Mouse (Mus musculus): Measurements from ENCODE around the gene Epb42. TPM values are rescaled to one million over a fixed set of nuclear protein-coding genes. Genes with fewer than 3 reads are reported as not detected.
"Not testable (repeated sequence)": the region's sequence is repeated elsewhere in the genome, so short reads cannot be mapped to it uniquely, and the experiment has no call there.

Gene Epb42
- total RNA-seq (2021) = under 1 TPM; 0.52 to 0.57 TPM
- long read RNA-seq, experiment 1, full-length matches to known transcripts = 1 of 1 reads
- long read RNA-seq, experiment 1, partial matches to known transcripts = 0 of 1 reads
- long read RNA-seq, experiment 1, other reads (novel, unspliced or antisense) = 0 of 1 reads
- long read RNA-seq, experiment 2, full-length matches to known transcripts = 2 of 4 reads
- long read RNA-seq, experiment 2, partial matches to known transcripts = 1 of 4 reads
- long read RNA-seq, experiment 2, other reads (novel, unspliced or antisense) = 1 of 4 reads

- no peak for DNase-seq (ENCODE audit: low spot score in 2 of 2)
Measured at GRCm38 (mm10) chr2:121036733-121037341, at the start of gene Epb42. Epb42 (minus strand) TSS chr2:121037072.

DNA sequence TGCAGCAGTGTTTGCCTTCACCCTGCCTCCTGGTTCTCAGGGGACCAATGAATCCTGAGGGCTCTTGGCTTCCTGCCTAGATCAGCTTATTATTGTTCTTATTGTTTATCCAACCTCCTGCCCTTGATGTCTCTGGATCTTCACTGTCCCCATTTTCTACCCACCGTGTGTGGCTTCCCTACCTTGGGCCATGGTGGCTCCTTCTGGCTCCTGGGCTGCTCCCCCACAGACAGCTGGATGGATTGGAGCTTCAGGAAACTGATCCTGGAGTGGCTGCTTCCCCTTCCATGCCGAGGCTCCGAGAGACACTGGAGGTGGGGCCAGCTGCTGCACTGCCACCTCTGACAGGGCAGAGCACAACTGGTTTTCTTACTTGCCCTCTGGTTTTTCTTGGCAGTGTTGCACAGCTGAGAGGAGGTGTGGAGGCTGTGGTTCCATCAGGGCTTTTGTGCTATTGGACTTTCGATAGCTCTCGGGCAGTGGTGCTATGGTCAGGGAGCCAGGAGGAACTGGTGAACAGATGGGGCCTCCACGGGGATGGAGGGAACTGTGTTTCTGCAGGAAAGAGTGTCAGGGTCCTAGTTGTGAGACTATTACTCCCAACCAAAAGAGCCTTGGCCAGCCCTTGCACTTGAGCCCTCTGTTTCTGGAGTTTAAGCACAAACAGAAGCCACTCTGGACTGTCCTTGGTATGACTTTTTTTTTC lies 48.8 kb upstream of the Epb42 start, which contains the start of gene Tgm5:
Tgm5 (minus strand) TSS at position 362 of the 706 bp plus-strand sequence.
- DNase-seq (ENCODE audit: low spot score in 2 of 2) = no peak

GRCm38 (mm10) chr2:121082626-121083025 lies 45.8 kb upstream of the Epb42 start:
- DNase-seq (ENCODE audit: low spot score in 2 of 2) = no peak

DNA sequence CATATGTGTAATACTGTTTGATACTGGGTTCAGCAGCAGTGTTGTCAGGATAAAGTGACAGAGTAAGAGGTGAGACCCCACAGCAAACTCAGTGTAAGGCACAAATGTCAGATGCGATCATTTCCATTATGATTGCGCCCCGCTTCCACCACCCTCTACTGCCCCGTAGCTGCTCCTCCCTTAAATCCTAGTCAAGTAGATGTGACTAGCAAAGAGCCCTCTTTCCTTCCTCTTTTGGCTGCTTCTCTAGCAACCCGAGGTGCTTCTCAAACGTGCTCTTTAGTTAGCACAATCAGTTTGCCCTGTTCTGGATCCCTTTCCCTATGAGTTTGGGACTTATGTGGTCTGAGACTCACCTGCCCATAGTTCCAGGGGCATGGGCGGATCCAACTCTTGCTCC lies 37.9 kb upstream of the Epb42 start:
- DNase-seq (ENCODE audit: low spot score in 2 of 2) = no peak

DNA sequence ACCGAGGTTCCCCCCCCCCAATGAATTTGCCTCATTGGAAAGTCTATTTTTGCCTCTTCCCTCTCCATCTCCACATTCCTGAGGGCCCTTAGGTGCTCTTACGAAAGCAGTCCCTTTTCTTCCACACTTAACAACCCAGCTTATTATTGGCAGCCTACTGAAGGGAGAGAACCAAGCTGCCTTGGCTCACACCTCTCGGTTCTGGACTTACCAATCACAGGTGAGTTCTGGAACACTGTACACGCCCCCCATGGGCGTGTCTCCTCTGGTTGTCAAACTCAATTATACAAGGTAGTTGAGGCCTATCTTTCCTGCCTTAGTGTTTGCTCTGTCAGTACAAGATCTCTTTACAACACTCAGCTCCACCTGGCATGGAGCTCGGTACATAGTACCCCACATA lies 35.0 kb upstream of the Epb42 start:
- DNase-seq (ENCODE audit: low spot score in 2 of 2) = no peak

DNA sequence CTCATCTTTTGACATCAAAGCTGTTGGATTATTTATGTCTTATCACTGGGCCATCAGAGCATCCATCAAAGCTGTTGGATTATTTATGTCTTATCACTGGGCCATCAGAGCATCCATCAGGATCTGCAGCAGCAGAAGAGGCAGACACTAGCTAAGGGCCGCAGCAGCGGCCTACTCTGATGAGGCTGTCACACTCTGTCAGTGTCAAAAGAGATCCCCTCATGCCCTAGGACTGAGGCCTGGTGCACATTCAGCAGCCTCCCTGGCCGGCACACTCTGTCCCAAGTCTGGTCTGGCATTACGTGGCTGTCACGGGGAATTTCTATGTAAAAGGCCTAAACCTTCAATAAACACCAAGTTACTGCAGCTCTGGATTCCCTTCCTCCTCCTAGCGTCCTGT lies 32.6 kb upstream of the Epb42 start:
- DNase-seq (ENCODE audit: low spot score in 2 of 2) = no peak

- DNase-seq (ENCODE audit: low spot score in 2 of 2) = no peak
Measured at GRCm38 (mm10) chr2:121067116-121067515, 30.2 kb upstream of the Epb42 start.

- no peak for DNase-seq (ENCODE audit: low spot score in 2 of 2)
Measured at GRCm38 (mm10) chr2:121061315-121061714, 24.4 kb upstream of the Epb42 start.

DNA sequence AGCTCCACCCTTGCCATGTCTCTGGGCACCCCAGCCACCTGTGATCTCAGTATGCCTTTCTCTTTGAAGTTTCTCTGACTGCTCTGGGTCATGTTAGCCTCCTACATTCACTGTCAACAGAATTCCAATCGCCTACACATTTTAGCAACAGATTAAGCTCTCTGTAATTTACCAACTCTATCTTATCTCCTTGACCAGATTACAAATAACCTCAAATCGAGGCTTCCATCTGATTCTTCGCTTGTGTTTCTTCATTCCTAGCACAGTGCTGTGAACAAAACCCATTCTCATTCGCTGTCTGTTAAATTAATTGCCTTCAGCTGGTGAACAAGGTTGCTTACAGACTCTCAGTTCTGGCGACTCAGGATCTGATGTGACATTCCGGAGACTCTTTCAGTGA lies 21.1 kb upstream of the Epb42 start:
- no peak for DNase-seq (ENCODE audit: low spot score in 2 of 2)

DNA sequence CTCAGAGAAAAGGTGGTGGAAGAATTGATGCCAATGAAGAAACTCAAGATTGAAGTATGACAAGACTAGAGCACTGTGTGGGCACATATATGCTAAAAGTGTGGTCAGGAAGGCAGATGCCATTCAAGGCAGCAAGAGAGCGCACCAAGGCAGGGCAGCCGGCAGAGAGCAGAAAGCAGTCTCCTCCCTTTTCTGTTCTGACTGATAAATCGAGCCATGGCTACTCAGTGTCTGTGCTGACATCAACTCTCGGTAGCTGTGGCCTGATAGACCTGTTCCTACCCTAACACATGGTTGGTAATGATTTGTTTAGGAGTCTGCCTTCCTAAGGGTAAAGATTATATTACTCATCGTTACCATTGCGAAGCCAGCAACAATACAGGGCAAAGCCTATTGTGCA lies 19.0 kb upstream of the Epb42 start:
- DNase-seq (ENCODE audit: low spot score in 2 of 2) = no peak

DNA sequence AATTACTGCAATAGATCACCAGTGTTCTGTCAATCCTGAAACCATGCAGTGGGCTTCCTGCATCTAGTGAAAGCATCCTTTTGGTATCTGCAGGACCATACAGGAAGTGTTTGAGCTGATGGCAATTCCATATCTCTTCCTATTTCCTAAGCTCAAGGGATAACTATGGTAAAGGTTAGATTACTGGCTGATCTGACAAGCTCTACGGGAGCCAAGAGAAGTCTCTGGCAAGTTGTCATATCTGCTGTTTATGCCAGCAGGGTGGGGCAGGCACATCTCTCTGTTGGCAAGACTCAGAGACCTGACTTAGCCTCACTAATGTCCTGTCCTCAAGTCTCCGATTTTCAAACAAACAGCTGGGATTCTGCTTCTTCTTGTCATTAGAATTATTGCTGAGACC lies 17.2 kb upstream of the Epb42 start:
- no peak for DNase-seq (ENCODE audit: low spot score in 2 of 2)

DNA sequence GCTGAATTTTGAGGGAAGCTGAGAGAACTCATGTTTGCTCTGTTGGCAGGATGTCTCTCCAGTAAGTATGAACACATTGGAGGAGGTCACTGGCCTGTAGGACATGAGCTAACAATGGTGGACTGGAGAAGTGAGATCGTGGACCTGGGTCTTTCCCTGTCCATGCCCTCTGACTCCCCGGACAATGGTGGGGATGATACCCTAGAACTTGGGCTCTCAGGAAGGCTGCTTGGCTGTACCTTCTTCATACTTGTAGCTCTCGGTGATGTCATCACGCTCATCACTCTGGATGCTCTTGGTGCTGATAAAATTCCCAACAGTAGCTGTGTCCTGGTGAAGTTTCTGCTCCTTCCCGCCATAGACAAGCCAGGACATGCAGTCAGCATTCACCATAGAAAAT lies 15.3 kb upstream of the Epb42 start:
- DNase-seq (ENCODE audit: low spot score in 2 of 2) = no peak

GRCm38 (mm10) chr2:121045653-121046052 lies 8.8 kb upstream of the Epb42 start:
- DNase-seq (ENCODE audit: low spot score in 2 of 2) = no peak

DNA sequence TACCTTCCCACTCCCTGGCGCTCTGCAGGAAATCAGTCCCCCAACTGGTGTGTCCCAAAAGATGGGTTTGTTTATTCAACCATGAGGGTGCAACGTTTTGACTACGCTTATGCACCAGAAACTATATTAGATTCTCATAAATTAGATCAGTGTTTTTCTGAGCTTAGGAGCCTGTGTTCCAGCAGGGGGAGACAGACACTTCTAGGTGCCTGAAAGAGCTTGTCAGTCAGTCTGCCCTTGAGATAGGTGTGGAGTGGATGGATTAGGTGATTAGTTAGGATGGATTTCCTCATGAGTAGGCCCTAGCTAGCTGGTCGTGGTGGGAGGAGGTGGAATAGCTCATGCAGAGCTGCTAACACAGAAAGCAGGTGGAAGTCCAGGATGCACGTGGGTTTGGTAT lies 4.2 kb upstream of the Epb42 start:
- DNase-seq (ENCODE audit: low spot score in 2 of 2) = no peak

- DNase-seq (ENCODE audit: low spot score in 2 of 2) = no peak
Measured at GRCm38 (mm10) chr2:121039382-121039781, 2.5 kb upstream of the Epb42 start.

- DNase-seq (ENCODE audit: low spot score in 2 of 2) = not testable (repeated sequence)
Measured at GRCm38 (mm10) chr2:121038851-121039250, 2.0 kb upstream of the Epb42 start.

DNA sequence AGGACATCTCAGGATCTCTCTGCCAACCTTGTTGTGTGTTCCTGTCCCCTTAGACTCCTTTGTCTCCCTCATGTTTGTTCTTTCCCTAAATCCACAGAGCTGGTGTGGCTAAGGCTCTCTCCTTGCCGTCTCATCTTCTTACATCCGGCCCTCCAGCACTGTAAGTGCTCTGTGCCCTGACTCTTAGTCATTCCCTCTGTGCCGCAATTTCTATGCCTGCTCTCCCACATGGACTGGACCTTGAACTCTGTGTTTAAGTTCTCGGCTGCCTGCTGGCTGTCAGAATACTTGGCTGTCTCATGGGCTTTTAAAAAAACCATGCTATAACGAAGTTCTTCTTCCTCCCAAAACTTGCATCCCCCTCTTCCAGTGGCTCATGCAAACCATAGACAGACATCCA lies 14.0 kb downstream of the Epb42 start:
- DNase-seq (ENCODE audit: low spot score in 2 of 2) = no peak

DNA sequence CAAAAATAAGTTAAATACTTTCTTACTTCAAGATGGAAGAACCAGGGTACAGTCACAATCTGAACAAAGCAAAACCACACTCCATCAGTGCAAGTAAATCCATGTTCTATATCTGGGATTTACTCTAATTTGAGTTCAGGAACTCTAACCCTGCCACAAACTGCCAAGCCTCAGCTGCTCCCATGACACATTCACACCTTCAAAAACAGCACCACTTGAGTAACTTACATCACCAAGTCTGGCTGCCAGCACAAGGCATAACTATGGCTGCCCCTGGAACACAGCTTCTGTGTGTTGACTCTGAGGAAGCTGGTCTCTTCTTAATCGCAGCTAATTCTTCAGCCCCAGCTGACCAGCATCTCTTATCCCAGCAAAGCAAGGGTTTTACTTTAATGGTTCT lies 19.7 kb downstream of the Epb42 start:
- DNase-seq (ENCODE audit: low spot score in 2 of 2) = no peak

- no peak for DNase-seq (ENCODE audit: low spot score in 2 of 2)
Measured at GRCm38 (mm10) chr2:121016226-121016625, 20.6 kb downstream of the Epb42 start.

DNA sequence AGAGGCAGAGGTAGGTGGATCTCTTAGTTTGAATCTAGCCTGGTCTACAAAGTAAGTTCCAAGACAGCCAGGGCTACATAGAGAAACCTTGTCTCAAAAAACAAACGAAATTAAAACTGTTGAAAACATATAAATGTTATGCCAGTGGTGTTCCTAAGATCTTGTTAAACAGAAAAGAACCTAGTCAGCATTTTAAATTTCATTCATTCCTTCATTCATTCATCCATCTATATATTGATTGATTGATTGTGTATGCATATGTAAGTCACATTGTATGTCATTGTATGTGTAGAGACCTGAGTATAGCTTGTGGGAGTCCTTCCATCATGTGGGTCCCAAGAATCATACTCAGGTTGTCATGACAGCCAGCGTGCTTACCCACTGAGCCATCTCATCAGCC lies 21.4 kb downstream of the Epb42 start:
- DNase-seq (ENCODE audit: low spot score in 2 of 2) = no peak

GRCm38 (mm10) chr2:121012676-121013075 lies 24.2 kb downstream of the Epb42 start:
- DNase-seq (ENCODE audit: low spot score in 2 of 2) = no peak

GRCm38 (mm10) chr2:121009071-121009677 lies 27.7 kb downstream of the Epb42 start:
- no peak for DNase-seq (ENCODE audit: low spot score in 2 of 2)

All from gastrocnemius, postnatal 4 days (tissue).